Mouse (Mus musculus) heart, embryonic 13.5 days (tissue): ENCODE measurements around the gene 6430571L13Rik. TPM values are rescaled to one million over a fixed set of nuclear protein-coding genes. Genes with fewer than 3 reads are reported as not detected.
A peak's percentile ranks its signal among the peaks of the same experiment; 100 is the strongest.

Experiments used
- ATAC-seq: fragments of 200-750 bp; cut with Nextera tagmentation; 2 replicates; pipeline ENCODE4 v1.8.0; 2017; ENCODE audit warnings: moderate TSS enrichment; ENCODE audit not compliant: insufficient number of reproducible peaks, low FRiP score, low TSS enrichment; ENCODE audit errors: extremely low read depth
- H3K27ac ChIP-seq: fragments of 300-500 bp; sonication (generic); replicated peaks from 2 replicates; pipeline ENCODE4 v1.5.1; 2015; ENCODE audit warnings: moderate library complexity, mild to moderate bottlenecking, inconsistent platforms
- H3K27me3 ChIP-seq: fragments of 300-500 bp; sonication (generic); replicated peaks from 2 replicates; pipeline ENCODE4 v1.6.1; 2015; ENCODE audit warnings: mild to moderate bottlenecking, inconsistent platforms
- H3K36me3 ChIP-seq: fragments of 300-500 bp; sonication (generic); 2 replicates; pipeline ENCODE4 v1.6.1; 2015; ENCODE audit warnings: mild to moderate bottlenecking, inconsistent platforms
- H3K4me1 ChIP-seq: fragments of 300-500 bp; sonication (generic); 2 replicates; pipeline ENCODE4 v1.6.1; 2015; ENCODE audit warnings: inconsistent platforms
- H3K4me2 ChIP-seq: fragments of 300-500 bp; sonication (generic); 2 replicates; pipeline ENCODE4 v1.6.1; 2015; ENCODE audit warnings: inconsistent platforms, mild to moderate bottlenecking, moderate library complexity
- H3K4me3 ChIP-seq: fragments of 300-500 bp; sonication (generic); 2 replicates; pipeline ENCODE4 v1.5.1; 2015; ENCODE audit warnings: moderate library complexity, mild to moderate bottlenecking, inconsistent platforms
- H3K9ac ChIP-seq: fragments of 300-500 bp; sonication (generic); 2 replicates; pipeline ENCODE4 v1.6.1; 2015; ENCODE audit warnings: inconsistent platforms, mild to moderate bottlenecking, moderate library complexity
- H3K9me3 ChIP-seq: fragments of 300-500 bp; sonication (generic); 2 replicates; pipeline ENCODE4 v1.6.1; 2016; ENCODE audit warnings: inconsistent platforms
- WGBS: fragments of 180-500 bp; shearing (Covaris S2); methylation state at CpG from one replicate; pipeline ENCODE4 v1.1.7; 2015; ENCODE audit warnings: mixed read lengths; 5-methylcytosine and 5-hydroxymethylcytosine counted together
- polyA plus RNA-seq: library from polyadenylated mRNA; unstranded; fragments of >200 nt; fragmentation: Nextera tagmentation; extraction: Ambion mirVana; gene quantifications from 2 replicates; pipeline ENCODE4 v1.2.1, GENCODE M21; 2015

Gene 6430571L13Rik
- polyA plus RNA-seq, 1 experiment from 2014 or later, result 1.1 TPM

DNA sequence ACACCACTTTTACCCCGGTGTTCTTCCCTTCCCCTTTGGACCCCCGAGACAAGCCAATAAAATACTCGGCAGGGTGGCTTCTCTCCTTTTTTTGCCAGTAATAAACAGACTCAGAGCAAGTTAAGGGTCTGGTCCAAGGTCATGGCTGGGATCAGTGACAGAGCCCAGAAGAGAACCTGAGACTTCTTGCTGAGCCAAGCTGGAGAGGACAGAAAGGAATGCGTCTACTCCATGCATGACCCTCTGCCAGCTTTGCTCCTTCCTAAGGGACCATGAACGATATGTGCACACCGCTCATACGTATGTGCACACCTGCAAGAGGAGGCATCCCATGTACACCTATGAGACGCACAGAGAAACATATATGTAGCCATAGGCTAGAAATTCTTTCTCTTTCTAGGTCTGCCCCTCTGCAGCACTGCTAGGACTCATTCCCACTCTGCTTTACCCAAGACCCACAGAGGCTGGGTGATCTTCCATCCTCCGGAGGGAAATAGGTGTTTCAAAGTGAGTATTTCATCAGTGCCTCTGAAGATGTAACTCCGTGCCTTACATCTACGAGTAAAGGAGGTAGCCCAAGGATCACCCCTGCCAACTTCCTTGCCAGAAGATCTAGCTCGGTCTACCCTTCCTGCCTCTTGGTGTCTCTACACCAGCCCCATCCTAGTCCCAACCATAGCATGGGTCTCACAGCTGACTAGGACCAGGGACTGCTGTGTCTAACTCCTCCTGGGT, 676 bp downstream of the 6430571L13Rik start:
- peak overlapping the region; percentile 70 for H3K4me3 ChIP-seq
- 47% methylated on average over 12 of the region's 12 CpGs for WGBS

DNA sequence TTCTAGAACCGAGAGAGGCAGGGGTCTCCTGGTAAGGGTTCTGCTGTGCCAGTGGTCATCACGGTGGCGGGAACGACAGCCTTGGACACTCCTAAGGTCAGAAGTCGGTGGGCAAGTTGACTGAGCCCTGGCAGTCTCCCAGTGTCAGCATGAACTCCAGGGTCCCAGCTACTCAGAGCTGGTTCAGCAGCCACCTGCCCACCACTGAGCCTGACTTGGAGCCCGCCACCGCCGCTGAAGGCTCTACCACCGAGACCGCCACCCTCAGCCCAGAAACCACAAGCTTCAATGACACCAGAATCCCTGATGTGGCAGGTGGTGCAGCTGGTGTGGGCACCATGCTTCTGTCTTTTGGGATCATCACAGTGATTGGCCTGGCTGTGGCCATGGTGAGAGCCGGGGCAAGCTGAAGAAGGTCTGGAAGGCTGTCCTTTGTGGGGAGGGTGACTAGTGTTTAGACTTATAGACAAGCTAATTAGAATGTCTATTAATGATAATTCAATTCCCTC, 1.9 kb downstream of the 6430571L13Rik start:
- Histone ChIP-seq H3K9me3 (no peaks in the 10 kb centered on the region), H3K4me1 (peaks cover 26% of the 10 kb centered on the region), H3K9ac (no peak overlapping the region), H3K36me3 (no peaks in the 10 kb centered on the region), H3K27me3 (peaks cover 34% of the 10 kb centered on the region), H3K4me3 (no peak overlapping the region), H3K27ac (no peak overlapping the region), H3K4me2 (no peak overlapping the region)
- ATAC-seq, result no peak
- 82% methylated on average over 11 of the region's 11 CpGs for WGBS

More for the DNA sequence above, 676 bp downstream of the 6430571L13Rik start:
- H3K4me1 ChIP-seq, result peaks cover 30% of the 10 kb centered on the region
- H3K4me2 ChIP-seq, result peak overlapping the region; percentile 81
- no peak for ATAC-seq
- H3K27me3 ChIP-seq, result peaks cover 34% of the 10 kb centered on the region
- H3K27ac ChIP-seq, result no peak overlapping the region
- H3K9me3 ChIP-seq, result no peaks in the 10 kb centered on the region
- H3K36me3 ChIP-seq, result no peaks in the 10 kb centered on the region
- peak overlapping the region; percentile 81 for H3K9ac ChIP-seq

DNA sequence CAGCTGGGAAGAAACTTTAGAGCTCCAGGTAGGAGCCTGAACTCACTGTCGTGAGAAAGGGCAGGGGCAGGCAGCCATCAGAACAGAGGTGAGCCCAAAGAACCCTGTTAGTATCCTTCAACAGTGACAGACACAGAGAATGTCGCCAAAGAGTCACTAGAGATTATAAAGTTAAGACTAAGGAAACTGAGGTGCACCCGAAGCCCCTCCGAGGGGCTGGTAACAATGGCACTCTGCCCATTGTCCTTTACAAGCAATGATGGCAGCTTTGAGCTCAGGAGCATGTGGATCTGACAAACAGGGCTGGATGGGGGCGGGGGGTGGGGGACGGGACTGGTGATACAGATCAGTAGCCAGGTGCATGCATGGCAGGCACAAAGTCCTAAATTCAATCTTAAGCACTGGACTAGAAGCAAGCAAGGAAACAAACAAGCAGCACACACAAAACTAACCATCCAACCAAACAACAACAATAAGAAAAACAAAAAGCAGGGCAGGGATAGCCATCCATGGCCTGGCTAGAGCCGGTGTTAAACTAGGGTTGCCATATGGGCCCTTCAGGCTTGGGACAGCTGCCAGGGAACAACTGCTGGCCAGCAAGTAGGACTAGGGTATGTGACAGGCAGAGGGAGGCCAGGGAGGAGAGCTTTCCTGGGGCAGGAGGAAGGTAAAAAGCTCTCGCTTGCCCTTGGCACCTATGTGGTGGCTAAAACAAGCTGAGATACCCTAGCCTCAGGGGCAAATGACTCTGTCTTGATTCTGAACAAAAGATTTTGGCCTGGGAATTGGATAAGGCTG, 2.9 kb downstream of the 6430571L13Rik start:
- Histone ChIP-seq H3K27ac (no peak overlapping the region), H3K27me3 (peaks cover 34% of the 10 kb centered on the region), H3K9me3 (no peaks in the 10 kb centered on the region), H3K4me3 (no peak overlapping the region), H3K4me2 (no peak overlapping the region), H3K36me3 (no peaks in the 10 kb centered on the region), H3K4me1 (peaks cover 19% of the 10 kb centered on the region), H3K9ac (no peak overlapping the region)
- ATAC-seq, result no peak
- WGBS, result 60% methylated on average over 8 of the region's 8 CpGs

- H3K27ac ChIP-seq, result no peak overlapping the region
- no peaks in the 10 kb centered on the region for H3K9me3 ChIP-seq
- ATAC-seq, result no peak
- H3K36me3 ChIP-seq, result no peaks in the 10 kb centered on the region
- no peak overlapping the region for H3K4me3 ChIP-seq
- H3K27me3 ChIP-seq, result peaks cover 34% of the 10 kb centered on the region
- H3K4me1 ChIP-seq, result peaks cover 12% of the 10 kb centered on the region
- H3K9ac ChIP-seq, result no peak overlapping the region
- H3K4me2 ChIP-seq, result no peak overlapping the region
- WGBS, result 48% methylated on average over 6 of the region's 6 CpGs
Observed at GRCm38 (mm10) chr9:107344027-107344426, 3.6 kb downstream of the 6430571L13Rik start.

- H3K9me3 ChIP-seq, result no peaks in the 10 kb centered on the region
- 85% methylated on average over 8 of the region's 8 CpGs for WGBS
- H3K4me2 ChIP-seq, result no peak overlapping the region
- peaks cover 1% of the 10 kb centered on the region for H3K4me1 ChIP-seq
- ATAC-seq, result no peak
- H3K27ac ChIP-seq, result no peak overlapping the region
- no peaks in the 10 kb centered on the region for H3K36me3 ChIP-seq
- no peak overlapping the region for H3K4me3 ChIP-seq
- H3K27me3 ChIP-seq, result peaks cover 39% of the 10 kb centered on the region
- no peak overlapping the region for H3K9ac ChIP-seq
Observed at GRCm38 (mm10) chr9:107346081-107346480, 5.7 kb downstream of the 6430571L13Rik start.

DNA sequence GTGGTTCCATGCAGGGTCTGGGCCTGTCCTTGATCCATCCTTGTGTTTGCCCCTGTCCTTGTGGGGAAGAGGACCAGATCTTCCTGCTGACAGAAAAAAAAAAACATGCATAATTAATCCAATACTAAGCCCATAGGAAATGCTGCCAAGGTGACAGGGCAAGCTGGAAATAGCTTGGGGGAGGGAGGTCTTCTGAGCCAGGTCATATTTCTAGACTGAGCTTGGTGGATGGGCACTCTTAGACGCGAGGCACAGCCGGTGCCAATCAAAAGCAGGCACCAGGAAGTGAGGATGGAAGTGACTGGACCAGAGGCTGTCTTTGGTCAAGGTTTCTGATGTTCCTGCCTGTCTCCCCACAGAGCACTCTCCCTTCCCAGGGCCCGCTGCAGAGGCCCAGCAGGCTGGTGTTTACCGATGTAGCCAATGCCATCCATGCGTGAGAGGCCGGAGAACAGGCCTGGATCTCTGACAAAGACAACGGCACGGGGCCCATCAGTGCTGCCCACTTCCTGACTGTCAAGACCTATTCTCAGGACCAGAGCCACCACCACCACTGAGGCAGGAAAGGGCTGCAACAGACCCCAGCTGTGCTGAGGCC, 7.3 kb downstream of the 6430571L13Rik start:
- peak overlapping the region; percentile 40 for H3K9ac ChIP-seq
- 68% methylated on average over 9 of the region's 9 CpGs for WGBS
- no peak overlapping the region for H3K4me2 ChIP-seq
- no peaks in the 10 kb centered on the region for H3K36me3 ChIP-seq
- H3K4me1 ChIP-seq, result no peaks in the 10 kb centered on the region
- no peaks in the 10 kb centered on the region for H3K9me3 ChIP-seq
- H3K27me3 ChIP-seq, result peaks cover 27% of the 10 kb centered on the region
- ATAC-seq, result no peak
- no peak overlapping the region for H3K4me3 ChIP-seq
- H3K27ac ChIP-seq, result no peak overlapping the region

GRCm38 (mm10) chr9:107349321-107349720, 8.9 kb downstream of the 6430571L13Rik start:
- 53% methylated on average over 7 of the region's 7 CpGs for WGBS
- H3K27ac ChIP-seq, result no peak overlapping the region
- H3K36me3 ChIP-seq, result no peaks in the 10 kb centered on the region
- no peak overlapping the region for H3K4me3 ChIP-seq
- no peaks in the 10 kb centered on the region for H3K4me1 ChIP-seq
- H3K9me3 ChIP-seq, result no peaks in the 10 kb centered on the region
- peaks cover 28% of the 10 kb centered on the region for H3K27me3 ChIP-seq
- no peak for ATAC-seq
- no peak overlapping the region for H3K9ac ChIP-seq
- H3K4me2 ChIP-seq, result no peak overlapping the region

GRCm38 (mm10) chr9:107354826-107355225, 14.4 kb downstream of the 6430571L13Rik start:
- H3K27me3 ChIP-seq, result peaks cover 47% of the 10 kb centered on the region
- no peaks in the 10 kb centered on the region for H3K9me3 ChIP-seq
- H3K9ac ChIP-seq, result no peak overlapping the region
- H3K4me1 ChIP-seq, result peaks cover 9% of the 10 kb centered on the region
- H3K36me3 ChIP-seq, result no peaks in the 10 kb centered on the region
- no peak for ATAC-seq
- no peak overlapping the region for H3K4me3 ChIP-seq
- H3K27ac ChIP-seq, result no peak overlapping the region
- no peak overlapping the region for H3K4me2 ChIP-seq
- WGBS, result 72% methylated on average over 1 of the region's 1 CpGs

- H3K4me1 ChIP-seq, result peaks cover 17% of the 10 kb centered on the region
- H3K27me3 ChIP-seq, result peaks cover 42% of the 10 kb centered on the region
- no peak for ATAC-seq
- H3K27ac ChIP-seq, result no peak overlapping the region
- H3K4me3 ChIP-seq, result no peak overlapping the region
- no peak overlapping the region for H3K9ac ChIP-seq
- WGBS, result 43% methylated on average over 7 of the region's 7 CpGs
- H3K36me3 ChIP-seq, result no peaks in the 10 kb centered on the region
- no peaks in the 10 kb centered on the region for H3K9me3 ChIP-seq
- H3K4me2 ChIP-seq, result no peak overlapping the region
Observed at GRCm38 (mm10) chr9:107355870-107356765, 15.7 kb downstream of the 6430571L13Rik start.

DNA sequence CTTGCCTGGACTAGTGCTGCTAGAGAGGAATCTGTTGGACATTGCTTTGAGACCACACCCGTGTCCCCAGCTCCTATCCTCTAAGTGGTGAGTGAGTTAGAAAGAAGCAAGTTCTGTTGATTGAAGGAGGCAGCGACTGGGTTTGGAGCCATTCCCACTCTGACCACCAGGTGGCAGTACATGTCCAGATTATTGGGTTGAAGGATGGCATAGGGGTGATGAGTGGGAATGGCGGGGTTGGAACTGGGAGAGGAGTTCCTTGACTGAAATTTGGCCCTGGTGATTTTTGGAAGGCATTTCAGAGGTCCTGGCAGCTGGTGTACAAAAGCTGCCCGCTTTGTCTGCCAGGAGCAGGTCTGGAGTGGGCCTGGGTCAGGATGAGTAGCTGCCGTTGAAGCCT, 17.2 kb downstream of the 6430571L13Rik start:
- ATAC-seq, result no peak
- 24% methylated on average over 5 of the region's 5 CpGs for WGBS

More for the DNA sequence above, 17.2 kb downstream of the 6430571L13Rik start:
- no peaks in the 10 kb centered on the region for H3K36me3 ChIP-seq
- peaks cover 28% of the 10 kb centered on the region for H3K4me1 ChIP-seq
- no peaks in the 10 kb centered on the region for H3K9me3 ChIP-seq
- H3K4me3 ChIP-seq, result no peak overlapping the region
- no peak overlapping the region for H3K27ac ChIP-seq
- no peak overlapping the region for H3K4me2 ChIP-seq
- no peak overlapping the region for H3K9ac ChIP-seq
- peaks cover 39% of the 10 kb centered on the region for H3K27me3 ChIP-seq
